Mouse (Mus musculus) limb, embryonic 14.5 days (tissue): ENCODE measurements around the gene Arhgap15. TPM values are rescaled to one million over a fixed set of nuclear protein-coding genes. Genes with fewer than 3 reads are reported as not detected.

ENCODE experiments used
- ATAC-seq: fragments of 200-750 bp; cut with Nextera tagmentation; 2 replicates; pipeline ENCODE4 v1.8.0; 2017; ENCODE audit warnings: low read depth, moderate number of reproducible peaks, moderate TSS enrichment; ENCODE audit not compliant: low FRiP score
- DNase-seq: peaks from one replicate; pipeline ENCODE4 v3.0.0-alpha.2; 2015; ENCODE audit warnings: low spot score
- H3K27ac ChIP-seq: fragments of 300-500 bp; sonication (generic); replicated peaks from 2 replicates; pipeline ENCODE4 v1.5.1; 2014; ENCODE audit warnings: low read depth, mild to moderate bottlenecking, low read length, moderate library complexity, mixed read lengths
- H3K27me3 ChIP-seq: fragments of 300-500 bp; sonication (generic); 2 replicates; pipeline ENCODE4 v1.6.1; 2014; ENCODE audit warnings: low read length, mixed read lengths; ENCODE audit not compliant: control insufficient read depth, insufficient read depth
- H3K36me3 ChIP-seq: fragments of 300-500 bp; sonication (generic); 2 replicates; pipeline ENCODE4 v1.6.1; 2014; ENCODE audit warnings: mild to moderate bottlenecking, low read length, moderate library complexity, mixed read lengths; ENCODE audit not compliant: control insufficient read depth, insufficient read depth
- H3K4me1 ChIP-seq: fragments of 300-500 bp; sonication (generic); 2 replicates; pipeline ENCODE4 v1.6.1; 2014; ENCODE audit warnings: antibody characterized with exemption, low read length, mixed read lengths; ENCODE audit not compliant: control insufficient read depth, insufficient read depth
- H3K4me2 ChIP-seq: fragments of 300-500 bp; sonication (generic); replicated peaks from 2 replicates; pipeline ENCODE4 v1.6.1; 2014; ENCODE audit warnings: low read depth, mild to moderate bottlenecking, low read length, moderate library complexity; ENCODE audit not compliant: severe bottlenecking
- H3K4me3 ChIP-seq: fragments of 300-500 bp; sonication (generic); replicated peaks from 2 replicates; pipeline ENCODE4 v1.5.1; 2014; ENCODE audit warnings: low read length
- H3K9ac ChIP-seq: fragments of 300-500 bp; sonication (generic); 2 replicates; pipeline ENCODE4 v1.6.1; 2014; ENCODE audit warnings: mild to moderate bottlenecking, low read depth, low read length, moderate library complexity; ENCODE audit not compliant: severe bottlenecking
- H3K9me3 ChIP-seq: fragments of 300-500 bp; sonication (generic); 2 replicates; pipeline ENCODE4 v1.6.1; 2016; ENCODE audit warnings: low read length; ENCODE audit not compliant: control insufficient read depth
- POLR2A ChIP-seq: fragments of 200-500 bp; IDR thresholded peaks from 2 replicates; pipeline ENCODE4 v1.8.0; 2012; ENCODE audit warnings: inconsistent platforms, mild to moderate bottlenecking, moderate library complexity, borderline replicate concordance; ENCODE audit not compliant: insufficient read depth, insufficient read length; ENCODE audit errors: extremely low read depth
- WGBS: fragments of 180-500 bp; shearing (Covaris S2); extraction: QIAGEN DNeasy Blood & Tissue Kit; methylation state at CpG from one replicate; pipeline ENCODE4 v1.1.7; 2014; 5-methylcytosine and 5-hydroxymethylcytosine counted together
- polyA plus RNA-seq, 2 experiments: library from polyadenylated mRNA; depleted of rRNA in 1 of 2; stranded (reverse) in 1 of 2; unstranded in 1 of 2; fragments of >200 nt; fragmentation: Nextera tagmentation in 1 of 2; extraction: Ambion mirVana in 1 of 2; gene quantifications; 2 replicates each; pipeline versions ENCODE4 v1.2.1 to v1.2.3; 2012 to 2014

Arhgap15 gene
- polyA plus RNA-seq, 2 experiments, result 1.4 to 2.9 TPM

DNA sequence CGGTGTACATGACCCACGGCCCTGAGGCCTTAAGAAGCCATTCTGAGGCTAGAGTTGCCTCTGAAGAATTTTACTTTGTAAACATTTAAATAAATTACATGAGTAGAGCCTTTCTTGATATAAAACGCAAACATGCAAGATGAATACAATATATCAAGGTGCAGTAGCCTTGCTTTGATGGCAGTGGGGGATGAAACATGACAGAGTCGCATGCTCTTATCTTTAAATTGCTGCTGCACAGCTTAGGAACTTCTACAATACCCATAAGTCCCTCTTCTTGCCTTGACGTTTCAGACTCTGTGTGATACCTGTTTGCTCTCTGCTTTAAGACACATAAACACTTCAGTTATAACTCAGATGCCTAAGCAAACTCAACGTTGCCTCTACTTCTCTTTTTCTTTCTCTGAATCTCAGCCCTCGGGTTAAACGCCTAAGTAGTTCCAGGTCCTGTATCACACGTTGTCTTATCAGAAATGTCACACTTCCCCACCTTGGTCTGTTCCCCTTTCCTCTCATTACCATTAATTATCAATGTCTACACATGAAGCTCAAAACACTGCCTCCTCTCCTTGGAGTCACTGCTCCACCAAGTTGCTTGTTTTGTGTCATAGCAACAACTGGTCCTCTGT is 9.3 kb upstream of the Arhgap15 start:
- Histone ChIP-seq H3K36me3 (no peaks in the 10 kb centered on the region), H3K27ac (no peak overlapping the region), H3K9ac (no peak overlapping the region), H3K27me3 (no peaks in the 10 kb centered on the region), H3K4me3 (no peak overlapping the region), H3K9me3 (no peaks in the 10 kb centered on the region), H3K4me2 (no peak overlapping the region), H3K4me1 (no peaks in the 10 kb centered on the region)
- no peak for DNase-seq
- ATAC-seq, result no peak
- 79% methylated on average over 9 of the region's 9 CpGs for WGBS
- no peak for TF ChIP-seq POLR2A

GRCm38 (mm10) chr2:43749321-43749720 is 697 bp downstream of the Arhgap15 start:
- WGBS, result 76% methylated on average over 3 of the region's 3 CpGs
- DNase-seq (no peak), ATAC-seq (no peak)
- Histone ChIP-seq H3K9me3 (no peaks in the 10 kb centered on the region), H3K36me3 (no peaks in the 10 kb centered on the region), H3K4me1 (no peaks in the 10 kb centered on the region), H3K4me3 (no peak overlapping the region), H3K27ac (no peak overlapping the region), H3K9ac (no peak overlapping the region), H3K27me3 (no peaks in the 10 kb centered on the region), H3K4me2 (no peak overlapping the region)
- TF ChIP-seq POLR2A, result no peak

DNA sequence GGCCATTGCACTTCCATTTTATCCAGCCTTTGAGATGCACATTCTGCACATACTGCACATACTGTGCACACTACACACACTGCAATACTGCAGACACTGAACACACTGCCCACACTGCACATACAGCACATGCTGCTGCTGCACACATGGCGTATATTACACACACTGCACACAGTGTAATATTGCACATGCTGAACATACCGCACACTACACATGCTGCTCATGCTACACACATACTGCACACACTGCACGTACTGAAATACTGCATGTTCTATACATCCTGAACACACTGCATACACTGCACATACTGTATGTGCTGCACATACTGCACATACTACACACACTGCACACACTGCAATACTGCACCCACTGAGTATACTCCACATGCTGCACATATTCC is 7.3 kb downstream of the Arhgap15 start:
- WGBS, result 91% methylated on average over 3 of the region's 3 CpGs

DNA sequence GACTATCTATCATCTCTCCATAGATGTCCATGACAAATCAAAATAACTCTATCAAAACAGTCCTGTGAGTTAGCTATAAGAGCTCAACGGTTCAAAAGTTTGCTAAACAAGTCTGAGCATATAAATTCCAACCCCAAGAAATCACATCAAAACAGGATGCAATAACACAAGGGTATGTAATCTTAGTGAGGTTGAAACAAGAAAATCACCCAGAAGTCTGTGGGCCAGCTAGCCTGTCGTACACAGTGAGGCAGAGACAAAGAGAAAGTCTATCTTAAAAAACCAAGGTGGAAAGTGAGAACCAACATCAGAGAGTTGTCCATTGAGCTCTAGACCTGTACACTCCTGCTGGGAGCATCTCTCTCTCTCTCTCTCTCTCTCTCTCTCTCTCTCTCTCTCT is 8.0 kb downstream of the Arhgap15 start:
- DNase-seq (no peak), ATAC-seq (no peak)
- TF ChIP-seq POLR2A, result no peak
- Histone ChIP-seq H3K27me3 (no peaks in the 10 kb centered on the region), H3K9me3 (no peaks in the 10 kb centered on the region), H3K4me3 (no peak overlapping the region), H3K4me1 (no peaks in the 10 kb centered on the region), H3K36me3 (no peaks in the 10 kb centered on the region), H3K9ac (no peak overlapping the region), H3K4me2 (no peak overlapping the region), H3K27ac (no peak overlapping the region)
- WGBS, result 77% methylated on average over 2 of the region's 2 CpGs

More for the DNA sequence above, 7.3 kb downstream of the Arhgap15 start:
- Histone ChIP-seq H3K36me3 (no peaks in the 10 kb centered on the region), H3K9ac (no peak overlapping the region), H3K27me3 (no peaks in the 10 kb centered on the region), H3K4me3 (no peak overlapping the region), H3K27ac (no peak overlapping the region), H3K4me1 (no peaks in the 10 kb centered on the region), H3K9me3 (no peaks in the 10 kb centered on the region), H3K4me2 (no peak overlapping the region)
- DNase-seq (no peak), ATAC-seq (no peak)
- TF ChIP-seq POLR2A, result no peak

DNA sequence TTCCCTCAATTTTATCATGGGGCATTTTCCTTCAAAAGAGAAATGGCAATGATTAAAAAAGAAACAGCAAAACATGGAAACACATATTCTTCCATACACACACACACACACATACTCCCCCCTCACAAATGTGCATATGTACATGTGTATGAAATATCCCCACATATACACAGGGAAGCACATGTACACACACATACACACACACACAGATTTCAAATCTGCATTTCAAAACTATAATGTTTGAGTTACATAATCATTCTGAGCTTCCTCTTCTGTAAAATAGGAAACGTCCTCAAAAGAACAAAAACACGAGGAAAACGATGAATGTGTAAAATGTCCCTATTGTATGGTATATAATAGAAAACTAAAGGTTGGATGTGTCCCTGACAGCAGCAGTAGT is 13.1 kb downstream of the Arhgap15 start:
- 91% methylated on average over 3 of the region's 3 CpGs for whole genome bisulfite sequencing

More for the DNA sequence above, 13.1 kb downstream of the Arhgap15 start:
- DNase-seq (no peak), ATAC-seq (no peak)
- no peaks in the 10 kb centered on the region for H3K9me3 ChIP-seq
- H3K4me1 ChIP-seq, result no peaks in the 10 kb centered on the region
- TF ChIP-seq POLR2A, result no peak
- H3K36me3 ChIP-seq, result no peaks in the 10 kb centered on the region
- no peak overlapping the region for H3K27ac ChIP-seq
- H3K27me3 ChIP-seq, result no peaks in the 10 kb centered on the region
- no peak overlapping the region for H3K4me3 ChIP-seq
- H3K4me2 ChIP-seq, result no peak overlapping the region
- no peak overlapping the region for H3K9ac ChIP-seq
